Comparison of ENCODE assay signal across 8 mouse cellular contexts in the genomic region with DNA sequence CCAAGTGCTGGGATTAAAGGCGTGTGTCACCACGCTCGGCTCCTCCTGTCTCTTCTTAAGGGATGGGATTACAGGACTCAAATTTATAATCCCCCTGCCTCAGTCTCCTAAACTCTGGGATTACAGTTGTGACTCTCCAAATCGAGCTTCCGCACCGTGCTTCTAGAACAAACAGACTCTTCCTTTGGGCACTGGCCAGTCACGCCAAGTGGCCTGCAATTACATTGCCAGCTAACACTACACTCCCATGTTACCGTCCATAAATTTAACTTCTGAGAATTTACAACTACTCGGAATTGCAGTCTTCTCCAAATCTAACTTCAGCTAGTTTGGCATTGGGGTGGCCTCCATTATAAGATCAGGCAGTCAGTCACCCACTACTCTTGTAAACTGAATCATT. TPM values are rescaled to one million over a fixed set of nuclear protein-coding genes. Genes with fewer than 3 reads are reported as not detected.
A peak's percentile ranks its signal among the peaks of the same experiment; 100 is the strongest.
DNase-seq lines count a peak whose midpoint lies in the region; ATAC-seq and TF ChIP-seq lines count a peak whose summit lies in the region.

No protein-coding gene starts in this region.

- DNase-seq in cerebellum, adult 2 months = peak; percentile 43 to 51
- DNase-seq in lung, postnatal 0 days (ENCODE audit: low spot score) = no peak
- DNase-seq in lung, adult 18-20 months = no peak
- no peak for DNase-seq in stomach, postnatal 0 days (ENCODE audit: low spot score)
- no peak for DNase-seq in retina, postnatal 1 day
- DNase-seq in layer of hippocampus, postnatal 25 days (ENCODE audit: extremely low spot score in 1 of 2, low spot score in 1 of 2) = no peak

- H3K4me1 ChIP-seq in cerebellum, adult 2 months (ENCODE audit: control insufficient read depth, insufficient read depth, low read length) = peaks cover 27% of the 10 kb centered on the region
- H3K4me1 ChIP-seq in lung, postnatal 0 days (ENCODE audit: insufficient read depth, low read depth, low read length) = peaks cover 10% of the 10 kb centered on the region; the same call in 1 of the 2 replicates
- peaks cover 86% of the 10 kb centered on the region for H3K4me1 ChIP-seq in liver, embryonic 12.5 days
- H3K4me1 ChIP-seq in stomach, postnatal 0 days (replicated peaks; ENCODE audit: control insufficient read depth, insufficient read depth) = 0 out of 2 replicates have a peak, but pooled peaks cover 4% of the 10 kb centered on the region

- H3K27me3 ChIP-seq in cerebellum, adult 2 months (ENCODE audit: control insufficient read depth, insufficient read depth, low read length) = no peaks in the 10 kb centered on the region
- H3K27me3 ChIP-seq in lung, postnatal 0 days (replicated peaks; ENCODE audit: insufficient read depth, low read length) = no peaks in the 10 kb centered on the region
- no peaks in the 10 kb centered on the region for H3K27me3 ChIP-seq in liver, embryonic 12.5 days (replicated peaks)
- no peaks in the 10 kb centered on the region for H3K27me3 ChIP-seq in stomach, postnatal 0 days (ENCODE audit: control insufficient read depth, insufficient read depth, low read length)

- no peaks in the 10 kb centered on the region for H3K36me3 ChIP-seq in lung, postnatal 0 days (ENCODE audit: insufficient read depth, low read length)
- H3K36me3 ChIP-seq in liver, embryonic 12.5 days = peaks cover 17% of the 10 kb centered on the region
- no peaks in the 10 kb centered on the region for H3K36me3 ChIP-seq in stomach, postnatal 0 days (ENCODE audit: control insufficient read depth, insufficient read depth, low read length)

- peak overlapping the region; percentile 56 for H3K4me2 ChIP-seq in lung, postnatal 0 days (replicated peaks; ENCODE audit: low read depth, low read length)
- peak overlapping the region; percentile 85 for H3K4me2 ChIP-seq in liver, embryonic 12.5 days
- H3K4me2 ChIP-seq in stomach, postnatal 0 days (replicated peaks; ENCODE audit: low read depth) = peak overlapping the region; percentile 55

- TF ChIP-seq CTCF in cerebellum, adult 2 months (IDR thresholded peaks at IDR 0.05; ENCODE audit: borderline replicate concordance, insufficient read depth, low read depth, low read length) = no peak
- TF ChIP-seq CTCF in lung, postnatal 0 days (IDR thresholded peaks at IDR 0.05) = no peak
- no peak for TF ChIP-seq CTCF in stomach, postnatal 0 days (IDR thresholded peaks at IDR 0.05; ENCODE audit: low read depth)

- ATAC-seq in cerebellum, adult (ENCODE audit: insufficient number of reproducible peaks, low FRiP score, low TSS enrichment) = no peak
- ATAC-seq in lung, postnatal 0 days = no peak
- ATAC-seq in liver, embryonic 12.5 days = no peak
- ATAC-seq in stomach, postnatal 0 days (ENCODE audit: low FRiP score, low TSS enrichment) = no peak

- TF ChIP-seq EP300 in lung, postnatal 0 days (IDR thresholded peaks at IDR 0.05) = no peak
- no peak for TF ChIP-seq EP300 in stomach, postnatal 0 days (optimal IDR thresholded peaks at IDR 0.05)

- H3K27ac ChIP-seq in cerebellum, adult 2 months (ENCODE audit: insufficient read depth, low read length) = peak overlapping the region; percentile 48; the same call in 1 of the 2 replicates
- no peak overlapping the region for H3K27ac ChIP-seq in lung, postnatal 0 days (ENCODE audit: low read length)
- peak overlapping the region; percentile 97 for H3K27ac ChIP-seq in liver, embryonic 12.5 days
- H3K27ac ChIP-seq in stomach, postnatal 0 days (replicated peaks) = no peak overlapping the region; the same call in 1 of the 2 replicates

- 41% methylated on average over 9 of the region's 9 CpGs for WGBS in cerebellum, adult 2 months
- 68% methylated on average over 9 of the region's 9 CpGs for WGBS in lung, postnatal 0 days
- 76% methylated on average over 9 of the region's 9 CpGs for WGBS in liver, embryonic 12.5 days (ENCODE audit: insufficient replicate concordance)
- 68% methylated on average over 9 of the region's 9 CpGs for WGBS in stomach, postnatal 0 days

- TF ChIP-seq POLR2A in cerebellum, adult 2 months (IDR thresholded peaks at IDR 0.05; ENCODE audit: borderline replicate concordance, insufficient read depth, low read length) = no peak

- H3K4me3 ChIP-seq in cerebellum, adult 2 months (replicated peaks; ENCODE audit: insufficient read depth, low read depth, low read length) = no peak overlapping the region
- peak overlapping the region; percentile 75; the same call in 1 of the 2 replicates for H3K4me3 ChIP-seq in lung, postnatal 0 days (ENCODE audit: low read depth, low read length)
- H3K4me3 ChIP-seq in liver, embryonic 12.5 days = peak overlapping the region; percentile 78
- peak overlapping the region; percentile 75; the same call in 1 of the 2 replicates for H3K4me3 ChIP-seq in stomach, postnatal 0 days (ENCODE audit: low read depth, low read length)

- H3K9ac ChIP-seq in lung, postnatal 0 days (replicated peaks; ENCODE audit: low read depth) = no peak overlapping the region
- peak overlapping the region; percentile 89 for H3K9ac ChIP-seq in liver, embryonic 12.5 days
- no peak overlapping the region for H3K9ac ChIP-seq in stomach, postnatal 0 days (ENCODE audit: low read length)

- no peaks in the 10 kb centered on the region for H3K9me3 ChIP-seq in lung, postnatal 0 days (ENCODE audit: low read length)
- H3K9me3 ChIP-seq in liver, embryonic 12.5 days (replicated peaks) = no peaks in the 10 kb centered on the region
- no peaks in the 10 kb centered on the region for H3K9me3 ChIP-seq in stomach, postnatal 0 days (ENCODE audit: control insufficient read depth, low read length)

RNA-seq across cellular contexts. Expression of gene Tab1, which starts 0.5 kb away (rescaled TPM):
- polyA plus RNA-seq in cerebellum, adult 2 months (2012; rRNA removed) = 50.0 and 50.2 TPM in 2 replicates
- polyA plus RNA-seq in lung, postnatal 0 days (2015; fragmentation: Nextera tagmentation; extraction: Ambion mirVana) = 18.1 and 19.1 TPM in 2 replicates
- polyA plus RNA-seq in liver, embryonic 12.5 days (2016; fragmentation: Nextera tagmentation; extraction: Ambion mirVana) = 18.5 and 18.9 TPM in 2 replicates
- polyA plus RNA-seq in stomach, postnatal 0 days (2015; fragmentation: Nextera tagmentation; extraction: Ambion mirVana) = 16.3 and 16.5 TPM in 2 replicates
- total RNA-seq in layer of hippocampus, postnatal 25 days (2021) = 10 to 100 TPM; 25.1 to 33.8 TPM

RNA-seq across cellular contexts. Expression of gene Rpl3, which starts 40.8 kb away (rescaled TPM):
- polyA plus RNA-seq in cerebellum, adult 2 months (2012; rRNA removed) = 678 and 692 TPM in 2 replicates
- polyA plus RNA-seq in lung, postnatal 0 days (2015; fragmentation: Nextera tagmentation; extraction: Ambion mirVana) = 554 and 577 TPM in 2 replicates
- 912 and 924 TPM in 2 replicates for polyA plus RNA-seq in liver, embryonic 12.5 days (2016; fragmentation: Nextera tagmentation; extraction: Ambion mirVana)
- 706 and 736 TPM in 2 replicates for polyA plus RNA-seq in stomach, postnatal 0 days (2015; fragmentation: Nextera tagmentation; extraction: Ambion mirVana)
- 100 to 1,000 TPM; 494 to 606 TPM for total RNA-seq in layer of hippocampus, postnatal 25 days (2021)

RNA-seq across cellular contexts. Expression of gene Mgat3, which starts 41.1 kb away (rescaled TPM):
- 106 and 114 TPM in 2 replicates for polyA plus RNA-seq in cerebellum, adult 2 months (2012; rRNA removed)
- 3.0 and 3.9 TPM in 2 replicates for polyA plus RNA-seq in lung, postnatal 0 days (2015; fragmentation: Nextera tagmentation; extraction: Ambion mirVana)
- 0.96 and 1.2 TPM in 2 replicates for polyA plus RNA-seq in liver, embryonic 12.5 days (2016; fragmentation: Nextera tagmentation; extraction: Ambion mirVana)
- 5.8 and 5.9 TPM in 2 replicates for polyA plus RNA-seq in stomach, postnatal 0 days (2015; fragmentation: Nextera tagmentation; extraction: Ambion mirVana)
- total RNA-seq in layer of hippocampus, postnatal 25 days (2021) = 100 to 1,000 TPM; 111 to 113 TPM

RNA-seq across cellular contexts. Expression of gene Syngr1, which starts 41.3 kb away (rescaled TPM):
- 448 and 455 TPM in 2 replicates for polyA plus RNA-seq in cerebellum, adult 2 months (2012; rRNA removed)
- 34.4 and 35.3 TPM in 2 replicates for polyA plus RNA-seq in lung, postnatal 0 days (2015; fragmentation: Nextera tagmentation; extraction: Ambion mirVana)
- 20.4 and 21.9 TPM in 2 replicates for polyA plus RNA-seq in liver, embryonic 12.5 days (2016; fragmentation: Nextera tagmentation; extraction: Ambion mirVana)
- 53.7 TPM in 2 replicates for polyA plus RNA-seq in stomach, postnatal 0 days (2015; fragmentation: Nextera tagmentation; extraction: Ambion mirVana)
- 100 to 1,000 TPM; 387 to 409 TPM for total RNA-seq in layer of hippocampus, postnatal 25 days (2021)

Comparison
In these comparisons a context has a peak if more than half of its experiments do, and no peak if none do; other contexts are left out.
1. DNase-seq: peak in cerebellum, adult 2 months (2 of 2); none in lung, postnatal 0 days (single experiment), lung, adult 18-20 months (0 of 2), stomach, postnatal 0 days (single experiment), retina, postnatal 1 day (single experiment) and layer of hippocampus, postnatal 25 days (0 of 2).
2. H3K27ac ChIP-seq: peak in cerebellum, adult 2 months (single experiment) and liver, embryonic 12.5 days (single experiment); none in lung, postnatal 0 days (single experiment) and stomach, postnatal 0 days (single experiment).
3. RNA of gene Mgat3, which starts 41.1 kb away (polyA plus RNA-seq): 106 to 114 TPM in cerebellum, adult 2 months; 5.8 to 5.9 TPM in stomach, postnatal 0 days, 3.0 to 3.9 TPM in lung, postnatal 0 days and 0.96 to 1.2 TPM in liver, embryonic 12.5 days; every median in the first group is over 10 times any median in the second.
4. Peak in every context shown above with its lines, with median percentiles within 50 percentile points of each other: H3K4me2 ChIP-seq.